8 mouse cellular contexts compared by ENCODE assay signal in the genomic region with DNA sequence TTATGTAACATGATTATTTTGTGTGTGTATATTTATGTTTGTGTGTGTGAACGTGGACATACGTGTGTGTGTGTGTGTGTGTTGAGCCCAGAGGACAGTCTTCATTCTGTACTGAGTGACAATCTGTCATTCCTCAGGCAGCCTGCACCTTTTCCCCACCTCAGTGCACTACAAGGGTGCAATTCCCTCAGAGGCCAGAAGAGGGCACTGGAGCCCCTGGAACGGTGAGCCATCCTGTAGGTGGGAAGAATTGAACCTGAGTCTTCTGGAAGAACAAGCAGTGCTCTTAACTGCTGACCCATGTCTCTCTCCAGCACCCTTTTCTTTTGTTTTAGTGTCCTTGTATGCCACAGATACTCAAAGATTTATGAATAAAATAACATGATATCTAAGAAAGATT. TPM values are rescaled to one million over a fixed set of nuclear protein-coding genes. Genes with fewer than 3 reads are reported as not detected.
DNase-seq lines count a peak whose midpoint lies in the region; ATAC-seq and TF ChIP-seq lines count a peak whose summit lies in the region.

No protein-coding gene starts in this region.

- no peak overlapping the region for H3K27ac ChIP-seq in intestine, embryonic 14.5 days (ENCODE audit: low read depth)
- no peak overlapping the region for H3K27ac ChIP-seq in intestine, embryonic 16.5 days (ENCODE audit: low read length)
- no peak overlapping the region for H3K27ac ChIP-seq in layer of hippocampus, adult 2 months

- 28% methylated on average over 3 of the region's 3 CpGs for WGBS in intestine, embryonic 14.5 days
- 33% methylated on average over 3 of the region's 3 CpGs for WGBS in intestine, embryonic 16.5 days

- no peak overlapping the region for H3K4me3 ChIP-seq in intestine, embryonic 14.5 days (ENCODE audit: low read depth, low read length)
- H3K4me3 ChIP-seq in intestine, embryonic 16.5 days (ENCODE audit: low read length), result no peak overlapping the region
- no peak overlapping the region for H3K4me3 ChIP-seq in layer of hippocampus, adult 2 months

- no peaks in the 10 kb centered on the region for H3K36me3 ChIP-seq in intestine, embryonic 14.5 days (ENCODE audit: control insufficient read depth, insufficient read depth, low read length)
- no peaks in the 10 kb centered on the region for H3K36me3 ChIP-seq in intestine, embryonic 16.5 days (ENCODE audit: control insufficient read depth, insufficient read depth, low read length)

- no peak overlapping the region for H3K4me2 ChIP-seq in intestine, embryonic 14.5 days (ENCODE audit: low read length)
- no peak overlapping the region for H3K4me2 ChIP-seq in intestine, embryonic 16.5 days (ENCODE audit: low read depth, low read length)

- no peaks in the 10 kb centered on the region for H3K4me1 ChIP-seq in intestine, embryonic 14.5 days (replicated peaks; ENCODE audit: control insufficient read depth, insufficient read depth, low read length)
- no peaks in the 10 kb centered on the region for H3K4me1 ChIP-seq in intestine, embryonic 16.5 days (ENCODE audit: control insufficient read depth, insufficient read depth, low read length)

- no peak overlapping the region for H3K9ac ChIP-seq in intestine, embryonic 14.5 days (ENCODE audit: low read length)
- H3K9ac ChIP-seq in intestine, embryonic 16.5 days (ENCODE audit: low read depth, low read length), result no peak overlapping the region

- ATAC-seq in intestine, embryonic 14.5 days (replicated peaks; ENCODE audit: low FRiP score, low TSS enrichment, low read depth), result no peak
- ATAC-seq in intestine, embryonic 16.5 days, result no peak
- ATAC-seq in monocyte, adult 5-6 weeks (replicated peaks; ENCODE audit: insufficient number of reproducible peaks, low FRiP score, low TSS enrichment, poor library complexity, severe bottlenecking), result peak; percentile 53; the same call in 1 of the 2 replicates

- DNase-seq in intestine, embryonic 14.5 days (ENCODE audit: low spot score), result peak; percentile 74
- DNase-seq in CD4-positive helper T cell, adult 2 months (ENCODE audit: low read depth, low spot score), result peak; percentile 71
- peak; percentile 74 for DNase-seq in T-cell, adult 2 months (ENCODE audit: low spot score)
- DNase-seq in cerebellum, postnatal 10 days, result peak; percentile 91 to 94
- peak in 1 of 2 experiments; percentile 63 for DNase-seq in layer of hippocampus, adult 2 months (ENCODE audit: low spot score in 2 of 2)
- DNase-seq in thymus, postnatal 14 days, result peak; percentile 86

- no peaks in the 10 kb centered on the region for H3K27me3 ChIP-seq in intestine, embryonic 14.5 days (replicated peaks; ENCODE audit: control insufficient read depth, insufficient read depth, low read length)
- no peaks in the 10 kb centered on the region for H3K27me3 ChIP-seq in intestine, embryonic 16.5 days (replicated peaks; ENCODE audit: control insufficient read depth, insufficient read depth, low read length)

- TF ChIP-seq CTCF in layer of hippocampus, adult 2 months (conservative IDR thresholded peaks at IDR 0.05), result peak; percentile 88

- H3K9me3 ChIP-seq in intestine, embryonic 14.5 days (ENCODE audit: control insufficient read depth, low read length), result no peaks in the 10 kb centered on the region
- no peaks in the 10 kb centered on the region for H3K9me3 ChIP-seq in intestine, embryonic 16.5 days (ENCODE audit: control insufficient read depth, low read length)

RNA-seq across cellular contexts. Expression of a gene that starts 23.7 kb away (rescaled TPM):
- polyA plus RNA-seq in intestine, embryonic 14.5 days (2014; fragmentation: Nextera tagmentation; extraction: Ambion mirVana), result 1.5 and 1.6 TPM in 2 replicates
- polyA plus RNA-seq in intestine, embryonic 16.5 days (2015; fragmentation: Nextera tagmentation; extraction: Ambion mirVana), result 1.2 and 1.5 TPM in 2 replicates
- total RNA-seq in layer of hippocampus, adult 2 months (2021), result 10 to 100 TPM; 41.0 to 44.0 TPM
- not detected in 3 replicates for total RNA-seq in monocyte, adult 5-6 weeks (2017)

RNA-seq across cellular contexts. Expression of a gene that starts 30.8 kb away (rescaled TPM):
- 0.17 and 0.47 TPM in 2 replicates for polyA plus RNA-seq in intestine, embryonic 14.5 days (2014; fragmentation: Nextera tagmentation; extraction: Ambion mirVana)
- 0.34 and 0.62 TPM in 2 replicates for polyA plus RNA-seq in intestine, embryonic 16.5 days (2015; fragmentation: Nextera tagmentation; extraction: Ambion mirVana)
- not detected for total RNA-seq in layer of hippocampus, adult 2 months (2021)
- 1.8 TPM in 1 of 3 replicates, not detected in the others for total RNA-seq in monocyte, adult 5-6 weeks (2017)

Comparison
In these comparisons a context has a peak if more than half of its experiments do, and no peak if none do; other contexts are left out.
1. RNA of a gene that starts 23.7 kb away (total RNA-seq): 41.0 to 44.0 TPM in layer of hippocampus, adult 2 months; not detected in monocyte, adult 5-6 weeks; every median in the first group is over 10 times any median in the second.